Mouse (Mus musculus): Measurements from ENCODE around the gene Slc41a3. TPM values are rescaled to one million over a fixed set of nuclear protein-coding genes. Genes with fewer than 3 reads are reported as not detected.

The Slc41a3 gene
- total and polyA plus RNA-seq, 2 experiments from 2014 or later = 7.9 to 9.4 TPM

GRCm38 (mm10) chr6:90564240-90564639 lies 40.3 kb upstream of the Slc41a3 start:
- WGBS = 84% methylated on average over 9 of the region's 9 CpGs
- no peak overlapping the region for H3K9ac ChIP-seq
- no peak overlapping the region for H3K4me2 ChIP-seq (ENCODE audit: low read depth)
- TF ChIP-seq CTCF (IDR thresholded peaks at IDR 0.05; ENCODE audit: low read depth) = no peak
- DNase-seq = no peak
- H3K27ac ChIP-seq (ENCODE audit: low read depth, low read length) = no peak overlapping the region
- no peak for ATAC-seq
- H3K4me1 ChIP-seq (ENCODE audit: insufficient read depth) = no peaks in the 10 kb centered on the region
- H3K9me3 ChIP-seq (ENCODE audit: low read length) = no peaks in the 10 kb centered on the region
- H3K36me3 ChIP-seq (ENCODE audit: insufficient read depth) = no peaks in the 10 kb centered on the region
- H3K4me3 ChIP-seq (ENCODE audit: low read depth, low read length) = no peak overlapping the region
- H3K27me3 ChIP-seq (ENCODE audit: insufficient read depth, low read length) = no peaks in the 10 kb centered on the region

- TF ChIP-seq CTCF (IDR thresholded peaks at IDR 0.05; ENCODE audit: low read depth) = no peak
- Histone ChIP-seq H3K9me3 (ENCODE audit: low read length) (no peaks in the 10 kb centered on the region), H3K36me3 (ENCODE audit: insufficient read depth) (no peaks in the 10 kb centered on the region), H3K4me2 (ENCODE audit: low read depth) (no peak overlapping the region), H3K4me1 (ENCODE audit: insufficient read depth) (no peaks in the 10 kb centered on the region), H3K27ac (ENCODE audit: low read depth, low read length) (no peak overlapping the region), H3K4me3 (ENCODE audit: low read depth, low read length) (no peak overlapping the region), H3K27me3 (ENCODE audit: insufficient read depth, low read length) (no peaks in the 10 kb centered on the region), H3K9ac (no peak overlapping the region)
- no peak for DNase-seq
- no peak for ATAC-seq
- 51% methylated on average over 13 of the region's 13 CpGs for WGBS
These were observed 38.9 kb upstream of the Slc41a3 start for GRCm38 (mm10) chr6:90565357-90566215.

- 97% methylated on average over 3 of the region's 3 CpGs for WGBS
- DNase-seq (no peak), ATAC-seq (no peak)
- Histone ChIP-seq H3K9ac (no peak overlapping the region), H3K27ac (ENCODE audit: low read depth, low read length) (no peak overlapping the region), H3K9me3 (ENCODE audit: low read length) (no peaks in the 10 kb centered on the region), H3K4me1 (ENCODE audit: insufficient read depth) (no peaks in the 10 kb centered on the region), H3K4me2 (ENCODE audit: low read depth) (no peak overlapping the region), H3K4me3 (ENCODE audit: low read depth, low read length) (no peak overlapping the region), H3K36me3 (ENCODE audit: insufficient read depth) (no peaks in the 10 kb centered on the region), H3K27me3 (ENCODE audit: insufficient read depth, low read length) (no peaks in the 10 kb centered on the region)
- TF ChIP-seq CTCF (IDR thresholded peaks at IDR 0.05; ENCODE audit: low read depth) = no peak
These were observed 37.0 kb upstream of the Slc41a3 start for GRCm38 (mm10) chr6:90567486-90567885.

GRCm38 (mm10) chr6:90567928-90568327 lies 36.6 kb upstream of the Slc41a3 start:
- ATAC-seq (no peak), DNase-seq (no peak)
- no peaks in the 10 kb centered on the region for H3K4me1 ChIP-seq (ENCODE audit: insufficient read depth)
- H3K27me3 ChIP-seq (ENCODE audit: insufficient read depth, low read length) = no peaks in the 10 kb centered on the region
- H3K4me2 ChIP-seq (ENCODE audit: low read depth) = no peak overlapping the region
- no peak for TF ChIP-seq CTCF (IDR thresholded peaks at IDR 0.05; ENCODE audit: low read depth)
- no peak overlapping the region for H3K9ac ChIP-seq
- WGBS = 79% methylated on average over 3 of the region's 3 CpGs
- no peaks in the 10 kb centered on the region for H3K36me3 ChIP-seq (ENCODE audit: insufficient read depth)
- no peak overlapping the region for H3K4me3 ChIP-seq (ENCODE audit: low read depth, low read length)
- no peak overlapping the region for H3K27ac ChIP-seq (ENCODE audit: low read depth, low read length)
- no peaks in the 10 kb centered on the region for H3K9me3 ChIP-seq (ENCODE audit: low read length)

GRCm38 (mm10) chr6:90568721-90569120 lies 35.8 kb upstream of the Slc41a3 start:
- ATAC-seq = no peak
- 67% methylated on average over 4 of the region's 4 CpGs for WGBS
- H3K4me2 ChIP-seq (ENCODE audit: low read depth) = no peak overlapping the region
- no peaks in the 10 kb centered on the region for H3K4me1 ChIP-seq (ENCODE audit: insufficient read depth)
- no peak overlapping the region for H3K9ac ChIP-seq
- no peak overlapping the region for H3K4me3 ChIP-seq (ENCODE audit: low read depth, low read length)
- H3K27me3 ChIP-seq (ENCODE audit: insufficient read depth, low read length) = no peaks in the 10 kb centered on the region
- no peak for TF ChIP-seq CTCF (IDR thresholded peaks at IDR 0.05; ENCODE audit: low read depth)
- no peak for DNase-seq
- no peaks in the 10 kb centered on the region for H3K9me3 ChIP-seq (ENCODE audit: low read length)
- no peaks in the 10 kb centered on the region for H3K36me3 ChIP-seq (ENCODE audit: insufficient read depth)
- H3K27ac ChIP-seq (ENCODE audit: low read depth, low read length) = no peak overlapping the region

GRCm38 (mm10) chr6:90569736-90570383 lies 34.7 kb upstream of the Slc41a3 start:
- H3K9me3 ChIP-seq (ENCODE audit: low read length) = no peaks in the 10 kb centered on the region
- 77% methylated on average over 12 of the region's 12 CpGs for WGBS
- no peaks in the 10 kb centered on the region for H3K27me3 ChIP-seq (ENCODE audit: insufficient read depth, low read length)
- H3K4me2 ChIP-seq (ENCODE audit: low read depth) = no peak overlapping the region
- ATAC-seq (no peak), DNase-seq (no peak)
- H3K36me3 ChIP-seq (ENCODE audit: insufficient read depth) = no peaks in the 10 kb centered on the region
- H3K9ac ChIP-seq = no peak overlapping the region
- TF ChIP-seq CTCF (IDR thresholded peaks at IDR 0.05; ENCODE audit: low read depth) = no peak
- H3K4me1 ChIP-seq (ENCODE audit: insufficient read depth) = no peaks in the 10 kb centered on the region
- H3K4me3 ChIP-seq (ENCODE audit: low read depth, low read length) = no peak overlapping the region
- H3K27ac ChIP-seq (ENCODE audit: low read depth, low read length) = no peak overlapping the region

- Histone ChIP-seq H3K9me3 (ENCODE audit: low read length) (no peaks in the 10 kb centered on the region), H3K4me3 (ENCODE audit: low read depth, low read length) (no peak overlapping the region), H3K27me3 (ENCODE audit: insufficient read depth, low read length) (no peaks in the 10 kb centered on the region), H3K27ac (ENCODE audit: low read depth, low read length) (no peak overlapping the region), H3K9ac (no peak overlapping the region), H3K36me3 (ENCODE audit: insufficient read depth) (no peaks in the 10 kb centered on the region), H3K4me2 (ENCODE audit: low read depth) (no peak overlapping the region), H3K4me1 (ENCODE audit: insufficient read depth) (no peaks in the 10 kb centered on the region)
- DNase-seq (no peak), ATAC-seq (no peak)
- WGBS = 82% methylated on average over 8 of the region's 8 CpGs
- no peak for TF ChIP-seq CTCF (IDR thresholded peaks at IDR 0.05; ENCODE audit: low read depth)
These were observed 34.1 kb upstream of the Slc41a3 start for GRCm38 (mm10) chr6:90570392-90570791.
